Mouse (Mus musculus) CD4-positive, CD25-positive, alpha-beta regulatory T cell, adult 2 months (primary cell): ENCODE measurements around the gene Ppef2.
A peak's percentile ranks its signal among the peaks of the same experiment; 100 is the strongest.

Experiments
- DNase-seq: peaks from one replicate; pipeline ENCODE4 v3.0.0-alpha.2; 2012; ENCODE audit warnings: low read depth, low spot score

Gene Ppef2

GRCm38 (mm10) chr5:92256218-92256617 lies at the start of gene Ppef2:
TSS of gene Ppef2 (minus strand) at chr5:92256278.
- no peak for DNase-seq

- no peak for DNase-seq
Observed at GRCm38 (mm10) chr5:92304291-92304690, 48.2 kb upstream of the Ppef2 start.

GRCm38 (mm10) chr5:92302149-92302840 lies 46.2 kb upstream of the Ppef2 start:
- DNase-seq = no peak

- DNase-seq = no peak
Observed at GRCm38 (mm10) chr5:92294525-92294924, 38.4 kb upstream of the Ppef2 start.

GRCm38 (mm10) chr5:92291652-92292414 lies 35.8 kb upstream of the Ppef2 start:
- no peak for DNase-seq

- no peak for DNase-seq
Observed at GRCm38 (mm10) chr5:92287840-92288239, 31.8 kb upstream of the Ppef2 start.

GRCm38 (mm10) chr5:92283107-92283506 lies 27.0 kb upstream of the Ppef2 start:
- DNase-seq = no peak

GRCm38 (mm10) chr5:92282571-92282970 lies 26.5 kb upstream of the Ppef2 start:
- no peak for DNase-seq

- DNase-seq = peak; percentile 26
Observed at GRCm38 (mm10) chr5:92278942-92279537, 23.0 kb upstream of the Ppef2 start.

GRCm38 (mm10) chr5:92277437-92278394 lies 21.6 kb upstream of the Ppef2 start, which contains the start of gene Naaa:
TSS of gene Naaa (minus strand) at chr5:92278170.
- DNase-seq = peak; percentile 87

- DNase-seq = no peak
Observed at GRCm38 (mm10) chr5:92270496-92270895, 14.4 kb upstream of the Ppef2 start.

GRCm38 (mm10) chr5:92263761-92264359 lies 7.8 kb upstream of the Ppef2 start:
- no peak for DNase-seq

- DNase-seq = no peak
Observed at GRCm38 (mm10) chr5:92262646-92263045, 6.6 kb upstream of the Ppef2 start.

- DNase-seq = no peak
Observed at GRCm38 (mm10) chr5:92254476-92254875, 1.6 kb downstream of the Ppef2 start.

GRCm38 (mm10) chr5:92252797-92253343 lies 3.2 kb downstream of the Ppef2 start:
- no peak for DNase-seq

GRCm38 (mm10) chr5:92252031-92252430 lies 4.0 kb downstream of the Ppef2 start:
- no peak for DNase-seq

GRCm38 (mm10) chr5:92248614-92249013 lies 7.5 kb downstream of the Ppef2 start:
- DNase-seq = no peak

- DNase-seq = peak; percentile 54
Observed at GRCm38 (mm10) chr5:92245483-92245882, 10.6 kb downstream of the Ppef2 start.

GRCm38 (mm10) chr5:92244900-92245299 lies 11.2 kb downstream of the Ppef2 start:
- no peak for DNase-seq

GRCm38 (mm10) chr5:92240769-92241168 lies 15.3 kb downstream of the Ppef2 start:
- DNase-seq = no peak
